Mouse (Mus musculus): ENCODE results near the gene Pygo2.

Gene Pygo2

GRCm38 (mm10) chr3:89430171-89431159 is at the start of gene Pygo2:
Pygo2 (plus strand) TSS chr3:89430214.
- DNase-seq (ENCODE audit: low spot score), result peak; percentile 91

DNA sequence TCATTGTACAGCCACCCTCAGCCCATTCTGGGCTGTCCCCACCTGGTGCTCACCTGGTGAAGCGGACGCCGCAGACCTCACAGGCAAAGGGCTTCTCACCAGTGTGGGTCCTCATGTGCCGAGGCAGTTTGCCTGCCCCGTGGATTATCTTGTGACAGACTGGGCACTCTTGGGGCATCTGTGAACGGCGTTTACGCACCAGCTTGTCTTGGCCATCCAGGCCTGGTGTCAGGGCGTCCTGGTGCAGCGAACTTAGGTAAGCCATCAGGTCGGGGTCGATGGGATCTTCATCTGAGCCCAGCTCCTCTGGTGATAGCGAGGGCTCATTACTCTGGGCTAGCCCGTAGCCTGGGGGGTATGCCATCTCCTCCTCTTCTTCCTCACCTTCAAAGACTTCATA is 49.7 kb upstream of the Pygo2 start:
- no peak for DNase-seq (ENCODE audit: low spot score)

DNA sequence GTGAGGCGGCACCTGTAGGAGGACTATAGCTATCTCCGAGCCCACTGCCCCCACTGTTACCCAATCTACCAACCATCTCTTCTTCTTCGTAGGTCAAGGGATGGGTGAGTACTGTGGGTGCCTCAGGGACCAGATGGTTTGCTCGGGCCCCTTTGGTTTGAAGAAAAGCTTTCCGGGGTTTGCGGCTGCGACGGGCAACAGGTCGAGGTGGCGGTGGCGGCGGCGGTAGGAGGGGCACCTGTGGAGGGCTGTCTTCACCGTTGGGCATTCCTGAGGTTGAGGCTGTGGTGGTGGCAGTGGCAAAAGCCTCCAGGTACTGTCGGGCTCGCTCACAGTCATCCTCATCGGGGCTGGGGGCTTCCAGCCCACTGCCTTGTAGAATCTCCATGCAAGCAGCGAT is 49.3 kb upstream of the Pygo2 start:
- DNase-seq (ENCODE audit: low spot score), result no peak

DNA sequence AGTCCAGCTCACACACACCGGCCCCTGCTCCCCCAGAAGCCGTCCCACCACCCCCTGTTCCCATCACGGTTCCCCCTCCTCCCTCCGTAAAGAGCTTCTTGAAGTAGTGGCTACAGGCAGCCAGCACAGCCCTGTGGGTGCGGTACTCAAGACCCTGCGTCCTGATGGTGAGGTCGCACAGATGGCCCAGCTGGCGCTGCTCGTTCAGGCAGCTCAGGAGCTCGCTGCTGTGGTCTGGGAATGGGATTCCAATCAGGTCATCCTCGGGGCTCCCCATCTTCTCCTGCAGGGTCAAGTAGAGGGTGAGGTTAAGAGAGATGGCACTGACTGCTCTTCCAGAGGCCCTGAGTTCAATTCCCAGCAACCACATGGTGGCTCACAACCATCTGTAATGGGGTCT is 48.8 kb upstream of the Pygo2 start:
- DNase-seq (ENCODE audit: low spot score), result no peak

DNA sequence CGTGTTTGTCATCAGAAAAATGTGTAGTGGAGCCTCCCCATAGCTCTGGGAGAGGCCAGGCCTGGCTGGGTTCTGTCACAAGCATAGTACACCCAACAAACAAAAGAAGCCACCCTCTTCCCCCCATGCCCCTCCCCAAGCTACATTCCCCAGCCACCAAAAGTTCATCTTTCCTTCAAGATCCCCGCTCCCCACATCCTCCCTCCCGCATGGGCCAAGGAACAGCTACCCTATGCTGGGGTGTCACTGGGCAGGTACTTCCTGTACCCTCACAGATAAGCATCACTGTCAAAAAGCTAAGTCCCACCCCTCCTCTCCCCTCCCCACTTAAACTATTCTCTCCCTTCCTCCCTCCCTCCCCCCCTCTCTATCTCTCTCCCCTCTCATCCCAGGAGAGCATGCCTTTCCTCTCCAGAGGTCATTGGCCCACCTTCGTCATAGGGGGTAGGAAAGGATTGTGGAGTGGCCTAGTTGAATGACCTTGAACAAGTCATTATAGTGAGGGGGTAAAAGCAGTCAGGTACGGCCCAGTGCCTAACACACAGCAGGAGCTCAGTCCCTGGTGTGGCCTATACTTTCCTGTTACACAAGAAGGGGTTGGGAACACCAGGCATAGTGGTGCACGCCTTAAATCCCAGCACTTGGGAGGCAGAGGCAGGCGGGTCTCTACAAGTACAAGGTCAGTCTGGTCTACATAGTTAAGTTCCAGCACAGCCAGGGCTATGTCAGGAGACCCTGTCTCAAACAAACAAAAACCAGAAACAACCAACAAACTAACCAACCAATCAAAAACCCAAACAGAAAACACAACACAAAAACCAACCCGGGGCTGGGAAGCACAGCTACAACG is 47.8 kb upstream of the Pygo2 start:
- no peak for DNase-seq (ENCODE audit: low spot score)

- DNase-seq (ENCODE audit: low spot score), result no peak
These were observed 47.1 kb upstream of the Pygo2 start for GRCm38 (mm10) chr3:89382950-89383349.

- DNase-seq (ENCODE audit: low spot score), result no peak
These were observed 46.3 kb upstream of the Pygo2 start for GRCm38 (mm10) chr3:89383651-89384255.

DNA sequence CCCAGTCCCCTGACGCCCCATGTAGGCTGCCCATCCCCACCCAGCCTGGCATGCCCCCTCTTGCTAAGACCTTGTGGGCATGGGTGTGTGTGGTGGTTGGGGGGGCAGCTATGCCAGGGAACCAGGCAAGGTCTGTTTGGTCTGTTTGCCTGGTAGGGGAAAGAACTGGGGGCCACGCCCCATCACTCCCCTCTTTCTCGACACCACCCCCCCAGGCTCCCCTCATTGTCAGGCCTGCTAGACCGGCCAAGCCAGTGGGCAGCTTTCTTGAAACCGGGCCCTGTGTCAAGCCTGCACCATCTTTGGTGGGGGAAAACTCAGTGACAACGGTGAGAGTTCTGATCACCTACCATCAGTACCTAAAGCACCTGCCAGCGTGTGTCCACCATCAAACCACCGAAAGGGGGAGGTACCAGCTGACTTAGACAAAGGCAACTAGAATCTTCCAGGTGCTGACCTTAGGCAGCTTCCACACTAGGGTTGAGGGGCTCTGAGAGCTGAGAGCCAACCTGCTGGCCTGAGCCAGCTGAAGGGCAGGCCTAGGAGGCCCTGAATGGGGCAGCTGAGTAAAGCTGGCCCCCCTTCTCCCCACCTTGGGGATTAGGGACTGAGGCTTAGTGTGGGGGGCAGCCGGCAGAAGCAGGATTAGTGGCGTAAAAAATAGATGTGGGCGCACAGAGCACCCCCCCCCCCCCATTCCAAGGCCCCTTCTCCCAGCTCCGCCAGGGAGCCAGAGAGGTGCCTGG is 45.5 kb upstream of the Pygo2 start:
- DNase-seq (ENCODE audit: low spot score), result no peak

DNA sequence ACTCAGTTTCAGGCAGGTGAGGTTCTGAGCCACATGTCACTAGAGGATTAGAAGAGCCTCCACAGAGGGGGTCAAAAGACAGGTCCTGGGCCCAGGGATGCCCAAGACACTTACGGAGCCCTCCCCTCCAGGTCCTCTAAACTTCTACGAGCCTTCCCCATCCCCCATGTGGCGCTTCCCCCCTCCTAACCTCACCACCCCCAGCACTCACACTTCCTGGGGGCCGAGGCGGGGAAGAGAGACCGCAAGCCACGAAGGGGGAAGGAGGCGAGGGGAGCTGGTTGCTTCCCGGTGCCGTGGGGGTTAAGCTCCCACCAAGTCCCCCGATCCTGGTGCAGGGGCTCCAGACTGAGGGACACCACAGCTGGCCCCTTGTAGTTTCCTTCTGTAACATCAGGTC is 44.6 kb upstream of the Pygo2 start:
- no peak for DNase-seq (ENCODE audit: low spot score)

DNA sequence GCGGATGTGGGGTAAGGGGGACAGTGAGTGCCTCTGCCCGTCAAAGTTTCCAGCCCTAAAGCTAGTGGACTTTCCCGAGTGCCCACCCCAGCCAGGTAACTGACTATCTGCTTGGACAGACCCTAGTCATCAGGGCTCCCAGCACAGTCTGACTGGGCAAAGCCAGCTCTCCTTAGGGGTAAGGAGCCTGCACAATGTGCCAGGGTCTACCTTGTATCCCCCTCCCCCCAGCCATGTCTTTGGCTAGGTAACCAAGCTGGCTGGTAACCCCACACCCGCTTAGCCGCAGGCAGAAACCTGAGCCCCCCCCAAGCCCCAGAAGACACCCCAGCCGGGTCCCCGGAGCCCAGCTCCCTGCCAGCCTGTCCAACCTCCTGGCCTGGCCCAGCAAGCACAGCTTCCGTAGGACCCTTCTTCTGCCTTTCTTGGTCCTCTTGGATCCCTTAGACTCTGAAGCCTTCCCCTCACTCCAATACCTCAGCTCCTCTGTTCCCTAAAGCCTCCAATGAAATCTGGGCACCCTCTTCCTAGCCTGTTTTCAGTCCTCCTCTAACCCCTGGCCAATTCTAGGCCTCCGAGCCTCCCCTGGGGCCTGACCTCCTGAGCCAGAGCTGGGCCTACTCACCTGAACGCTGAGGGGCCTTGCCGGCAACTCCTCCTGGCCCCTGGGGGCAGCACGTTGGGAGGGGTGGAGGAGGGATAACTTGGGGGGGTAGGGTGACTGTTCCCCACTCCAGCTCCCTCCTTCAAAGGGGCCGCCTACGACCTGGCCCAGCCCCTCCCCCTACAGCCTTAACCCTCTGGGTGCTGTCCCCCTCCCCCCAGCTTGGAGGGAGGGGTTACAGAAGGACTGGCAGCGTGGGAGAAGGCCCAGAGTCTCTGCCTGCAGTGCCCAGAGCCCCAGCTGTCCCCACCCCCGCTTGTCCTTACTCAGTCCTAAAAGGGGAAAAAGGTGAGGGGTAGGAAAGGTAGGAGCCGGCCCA is 43.3 kb upstream of the Pygo2 start:
- DNase-seq (ENCODE audit: low spot score), result no peak

DNA sequence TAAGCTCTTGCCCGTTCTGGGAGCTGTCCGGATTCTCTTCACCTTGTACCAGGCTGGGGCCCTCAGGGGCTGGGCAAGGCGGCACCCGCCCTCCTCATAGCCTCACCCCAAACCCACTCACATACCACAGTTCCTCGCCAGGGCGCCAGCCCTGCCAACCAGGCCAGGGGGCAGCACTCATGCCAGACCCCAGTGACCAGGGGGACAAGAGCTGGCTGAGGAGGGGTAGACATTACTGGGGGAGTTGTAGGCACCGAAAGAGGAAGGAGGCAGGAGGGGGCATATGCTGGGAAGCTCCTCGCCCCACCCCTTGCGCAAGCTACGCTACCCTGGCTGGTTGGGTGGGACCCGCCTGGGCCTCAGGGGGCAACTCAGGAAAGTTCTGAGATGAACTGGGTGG is 42.4 kb upstream of the Pygo2 start:
- no peak for DNase-seq (ENCODE audit: low spot score)

DNA sequence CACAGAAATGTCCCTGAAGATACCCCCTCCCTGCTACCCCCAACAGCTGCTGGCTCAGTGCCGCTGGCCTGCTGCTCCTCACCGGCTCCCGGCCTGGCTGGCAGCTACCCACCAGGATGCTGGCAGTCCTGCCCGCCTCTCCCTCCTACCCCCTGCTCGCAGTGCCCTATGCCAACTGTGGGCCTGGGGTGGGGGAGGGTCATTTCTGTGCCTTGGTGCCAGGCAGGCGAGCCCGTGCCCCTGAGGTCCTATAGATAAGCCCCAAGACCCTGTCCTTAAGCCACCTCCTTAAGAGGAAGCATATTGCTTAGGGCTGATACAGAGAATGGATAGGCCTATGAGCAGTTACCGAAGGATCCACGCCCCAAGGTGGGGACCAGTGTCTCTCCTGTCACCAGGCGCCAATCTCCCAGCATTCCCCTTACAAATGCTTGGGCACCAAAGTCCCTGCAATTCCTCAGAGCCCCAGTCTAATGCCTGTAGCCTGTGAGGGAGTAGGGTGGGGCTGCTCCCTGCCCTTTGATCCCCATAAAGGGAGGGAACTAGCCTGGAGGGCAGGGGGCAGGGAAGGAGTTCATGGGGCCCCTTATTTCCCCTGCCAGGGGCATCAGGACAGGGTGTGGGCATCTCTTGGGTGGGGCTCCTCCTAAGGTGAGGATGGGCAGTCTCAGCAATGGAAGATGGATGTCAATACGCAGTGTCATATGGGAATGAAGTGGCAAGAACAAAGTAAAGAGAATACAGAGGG is 41.7 kb upstream of the Pygo2 start:
- DNase-seq (ENCODE audit: low spot score), result no peak

GRCm38 (mm10) chr3:89388901-89389740 is 40.9 kb upstream of the Pygo2 start:
- DNase-seq (ENCODE audit: low spot score), result no peak

GRCm38 (mm10) chr3:89390111-89390515 is 39.9 kb upstream of the Pygo2 start:
- no peak for DNase-seq (ENCODE audit: low spot score)

DNA sequence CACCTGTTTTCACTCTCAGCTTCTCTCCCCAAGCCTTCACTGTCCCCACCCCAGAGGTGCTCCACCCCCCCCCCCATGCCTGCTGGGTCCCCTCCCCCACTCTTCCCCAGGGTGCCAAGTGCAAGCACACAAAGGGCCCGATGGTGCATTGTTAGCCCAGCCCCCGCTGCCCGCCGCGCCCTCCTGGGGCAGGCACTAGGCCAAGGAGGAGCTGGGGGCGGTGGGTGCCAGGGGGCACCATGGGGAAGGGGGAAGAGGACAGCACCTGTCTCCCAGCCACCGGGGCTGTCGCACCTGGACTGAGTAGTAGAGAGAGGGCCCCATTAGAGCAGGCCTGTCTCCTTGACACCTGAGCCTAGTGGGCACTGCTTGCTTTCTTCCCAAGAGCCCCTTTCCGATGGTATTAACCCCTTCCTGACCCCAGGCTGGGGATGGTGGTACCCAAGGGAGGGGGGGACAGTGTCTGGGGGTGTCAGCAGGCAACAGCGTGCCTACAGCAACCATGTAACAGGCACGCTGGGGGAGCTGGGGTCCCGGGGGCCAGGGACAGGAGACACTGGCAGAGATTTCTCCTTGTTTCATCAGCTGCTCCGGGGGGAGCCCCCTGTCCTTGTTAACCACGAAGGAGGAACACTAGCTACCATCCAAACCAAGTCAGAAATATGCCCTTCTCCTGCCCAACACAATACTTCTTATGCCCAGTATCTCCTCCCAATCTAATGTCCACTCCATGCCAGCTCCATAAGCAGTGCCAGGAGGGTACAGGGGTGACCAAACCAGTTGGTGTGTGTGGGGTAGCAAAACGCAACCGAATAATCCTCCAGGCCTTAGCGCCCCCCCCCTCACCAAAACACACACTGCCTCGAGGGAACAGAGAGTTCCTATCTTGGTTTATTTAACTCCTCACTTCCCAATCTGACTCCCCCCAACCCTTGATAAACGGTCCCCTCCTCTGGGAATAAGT is 39.0 kb upstream of the Pygo2 start:
- DNase-seq (ENCODE audit: low spot score), result no peak

DNA sequence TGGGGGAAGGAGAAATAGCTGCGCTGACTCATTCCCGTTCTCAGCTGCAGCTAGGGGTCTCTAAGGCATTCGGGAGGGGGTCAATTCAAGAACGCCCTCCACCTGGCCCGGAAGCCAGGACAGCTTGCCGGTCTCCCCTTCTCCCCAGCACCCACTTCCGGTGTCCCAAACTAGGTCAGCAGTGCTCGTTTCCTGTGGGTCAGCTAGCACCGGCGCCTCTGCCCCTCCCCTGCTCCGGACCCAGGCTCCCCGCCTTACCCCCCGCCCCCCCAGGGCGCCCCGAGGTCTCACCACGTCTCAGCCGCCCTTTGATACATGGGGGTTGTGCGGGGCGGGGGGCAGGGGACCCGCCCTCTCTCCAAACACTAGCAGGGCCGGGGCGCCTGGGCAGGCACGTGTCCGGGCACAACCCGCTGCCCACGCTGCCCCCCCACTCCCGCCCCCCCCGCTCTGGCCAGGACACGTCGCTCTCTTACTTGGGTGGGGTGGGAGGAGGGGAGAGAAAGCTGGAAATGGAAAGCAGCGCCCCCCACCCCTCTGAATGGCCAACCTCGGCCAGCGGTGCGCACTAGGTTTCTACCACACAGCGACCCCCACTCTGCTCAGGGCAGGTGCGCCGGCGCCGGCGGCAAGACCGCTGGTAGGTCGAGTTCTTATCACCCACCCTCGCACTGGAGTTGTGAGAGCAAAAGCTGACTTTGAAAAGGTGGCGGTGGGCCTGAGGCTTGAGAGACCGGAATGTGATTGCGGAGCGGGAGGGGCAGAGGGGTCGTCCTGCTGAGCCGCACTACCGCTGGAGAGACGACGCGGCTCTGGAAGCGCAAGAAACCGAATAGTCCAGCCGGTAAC is 38.1 kb upstream of the Pygo2 start:
- no peak for DNase-seq (ENCODE audit: low spot score)

GRCm38 (mm10) chr3:89392871-89393311 is 37.1 kb upstream of the Pygo2 start:
- DNase-seq (ENCODE audit: low spot score), result no peak
